Mouse (Mus musculus) ES-E14 (cell line): ENCODE results near the gene Ydjc. TPM values are rescaled to one million over a fixed set of nuclear protein-coding genes. Genes with fewer than 3 reads are reported as not detected.

Experiments
- DNase-seq: peaks from one replicate; pipeline ENCODE4 v3.0.0-alpha.2; 2013; ENCODE audit warnings: low read depth, low spot score
- H3K27ac ChIP-seq: 2 replicates; pipeline ENCODE4 v1.5.1; 2012; ENCODE audit warnings: low read depth, mild to moderate bottlenecking, low read length, moderate library complexity, mixed read lengths; ENCODE audit not compliant: poor library complexity, insufficient read depth, severe bottlenecking
- H3K36me3 ChIP-seq: 2 replicates; pipeline ENCODE4 v1.6.1; 2012; ENCODE audit warnings: mild to moderate bottlenecking, low read length, moderate library complexity, mixed read lengths; ENCODE audit not compliant: control insufficient read depth, poor library complexity, insufficient read depth, severe bottlenecking
- H3K4me1 ChIP-seq, 2 experiments: fragments of 150-350 bp in 1 of 2; sonication (generic) in 1 of 2; 2 replicates each; pipeline ENCODE4 v1.6.1; 2012; ENCODE audit warnings: low read length in 2 of 2, mild to moderate bottlenecking in 1 of 2, mixed read lengths in 1 of 2; ENCODE audit not compliant: control insufficient read depth in 2 of 2, insufficient read depth in 2 of 2, poor library complexity in 1 of 2
- H3K4me3 ChIP-seq, 2 experiments: fragments of 150-350 bp in 1 of 2; sonication (generic) in 1 of 2; 2 replicates each; pipeline ENCODE4 v1.5.1; 2012; ENCODE audit warnings: low read length in 2 of 2, low read depth in 1 of 2, mild to moderate bottlenecking in 1 of 2, mixed read lengths in 1 of 2; ENCODE audit not compliant: insufficient read depth in 1 of 2, poor library complexity in 1 of 2, severe bottlenecking in 1 of 2
- H3K9ac ChIP-seq: 2 replicates; pipeline ENCODE4 v1.6.1; 2012; ENCODE audit warnings: low read depth, mild to moderate bottlenecking, low read length, mixed read lengths; ENCODE audit not compliant: poor library complexity, insufficient read depth, severe bottlenecking
- H3K9me3 ChIP-seq: fragments of 150-350 bp; sonication (generic); 2 replicates; pipeline ENCODE4 v1.6.1; 2012; ENCODE audit warnings: low read depth, mild to moderate bottlenecking, low read length; ENCODE audit not compliant: control insufficient read depth, insufficient read depth
- CHD2 ChIP-seq: IDR thresholded peaks from 2 replicates; pipeline ENCODE4 v1.6.1; 2014; ENCODE audit warnings: mild to moderate bottlenecking, low read depth, low read length, inconsistent platforms
- HCFC1 ChIP-seq: IDR thresholded peaks from 2 replicates; pipeline ENCODE4 v1.6.1; 2012; ENCODE audit warnings: low read length, inconsistent platforms, borderline replicate concordance; ENCODE audit not compliant: insufficient read depth
- MAFK ChIP-seq: IDR thresholded peaks from 2 replicates; pipeline ENCODE4 v1.6.1; 2014; ENCODE audit warnings: mild to moderate bottlenecking, low read depth, low read length, inconsistent platforms; ENCODE audit not compliant: insufficient read depth
- ZC3H11A ChIP-seq: IDR thresholded peaks from 2 replicates; pipeline ENCODE4 v1.6.1; 2012; ENCODE audit warnings: low read depth, mild to moderate bottlenecking, inconsistent platforms, low read length, borderline replicate concordance
- ZNF384 ChIP-seq: IDR thresholded peaks from 2 replicates; pipeline ENCODE4 v1.6.1; 2012; ENCODE audit warnings: low read depth, low read length, inconsistent platforms
- in situ Hi-C, 2 experiments: fragments of 600-800 bp; cut with MboI; formaldehyde crosslinking; loops; one replicate each; pipeline ENCODE4 v1.15.1; 2025; ENCODE audit warnings: low sequenced_read_pairs in 2 of 2, inconsistent platforms in 1 of 2; ENCODE audit not compliant: unreplicated experiment in 2 of 2
- total RNA-seq: library from RNA; depleted of rRNA; stranded (reverse); fragments of 300-350 nt; gene quantifications from 2 replicates; pipeline ENCODE4 v1.2.3, GENCODE M21; 2012

Gene Ydjc
- total RNA-seq, 1 experiment, result 34.0 TPM

DNA sequence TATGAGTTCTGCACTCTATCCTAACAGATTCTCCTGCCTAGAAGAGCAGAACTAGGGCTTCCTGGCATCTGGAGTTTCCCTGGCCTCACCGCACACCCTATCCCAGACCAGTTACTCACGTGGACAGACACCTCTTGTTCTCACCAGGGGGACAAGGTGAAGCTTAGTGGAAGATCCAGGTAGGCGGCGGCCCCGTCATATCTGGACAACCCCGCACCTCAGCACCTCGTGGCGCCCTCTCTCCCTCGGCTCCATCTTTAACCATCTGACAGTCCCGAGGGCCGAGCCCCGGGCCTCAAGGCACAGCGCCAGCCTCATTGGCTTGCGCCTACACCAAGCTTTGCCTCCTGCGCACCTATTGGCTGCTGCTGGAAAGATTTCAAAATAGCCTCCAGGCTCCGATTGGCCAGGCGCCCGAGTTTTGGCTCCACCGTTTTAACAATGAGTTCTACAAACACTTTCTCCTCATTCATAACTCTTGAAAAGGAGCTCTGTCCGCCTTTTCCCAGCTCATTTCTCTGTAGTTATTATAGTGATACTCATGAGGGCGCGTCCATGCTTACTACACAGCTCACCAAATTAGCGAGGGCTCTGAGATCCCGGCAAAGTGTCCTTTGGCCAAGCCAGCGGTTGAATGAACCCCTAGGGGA is 19.4 kb upstream of the Ydjc start, which contains the start of gene 2610318N02Rik:
Gene 2610318N02Rik (minus strand): TSS at position 297 of the 650 bp plus-strand sequence.
- Histone ChIP-seq H3K36me3 (peaks cover 11% of the 10 kb centered on the region), H3K9me3 (no peaks in the 10 kb centered on the region), H3K4me1 (peaks cover 5 to 7% of the 10 kb centered on the region in 2 experiments; a peak in 1 of 4 replicates), H3K27ac (peak within 1 kb of the TSS; percentile 54), H3K4me3 (peak within 1 kb of the TSS; percentile 77 to 88), H3K9ac (peak within 1 kb of the TSS; percentile 91)
- in situ Hi-C loops, result no loop called here
- DNase-seq, result peak; percentile 76
- TF ChIP-seq HCFC1 (no peak), CHD2 (peak; percentile 68; the same call in 1 of the 2 replicates)

GRCm38 (mm10) chr16:17127292-17127691 is 17.1 kb upstream of the Ydjc start:
- peak; percentile 53 for DNase-seq
- H3K9me3 ChIP-seq, result no peaks in the 10 kb centered on the region

DNA sequence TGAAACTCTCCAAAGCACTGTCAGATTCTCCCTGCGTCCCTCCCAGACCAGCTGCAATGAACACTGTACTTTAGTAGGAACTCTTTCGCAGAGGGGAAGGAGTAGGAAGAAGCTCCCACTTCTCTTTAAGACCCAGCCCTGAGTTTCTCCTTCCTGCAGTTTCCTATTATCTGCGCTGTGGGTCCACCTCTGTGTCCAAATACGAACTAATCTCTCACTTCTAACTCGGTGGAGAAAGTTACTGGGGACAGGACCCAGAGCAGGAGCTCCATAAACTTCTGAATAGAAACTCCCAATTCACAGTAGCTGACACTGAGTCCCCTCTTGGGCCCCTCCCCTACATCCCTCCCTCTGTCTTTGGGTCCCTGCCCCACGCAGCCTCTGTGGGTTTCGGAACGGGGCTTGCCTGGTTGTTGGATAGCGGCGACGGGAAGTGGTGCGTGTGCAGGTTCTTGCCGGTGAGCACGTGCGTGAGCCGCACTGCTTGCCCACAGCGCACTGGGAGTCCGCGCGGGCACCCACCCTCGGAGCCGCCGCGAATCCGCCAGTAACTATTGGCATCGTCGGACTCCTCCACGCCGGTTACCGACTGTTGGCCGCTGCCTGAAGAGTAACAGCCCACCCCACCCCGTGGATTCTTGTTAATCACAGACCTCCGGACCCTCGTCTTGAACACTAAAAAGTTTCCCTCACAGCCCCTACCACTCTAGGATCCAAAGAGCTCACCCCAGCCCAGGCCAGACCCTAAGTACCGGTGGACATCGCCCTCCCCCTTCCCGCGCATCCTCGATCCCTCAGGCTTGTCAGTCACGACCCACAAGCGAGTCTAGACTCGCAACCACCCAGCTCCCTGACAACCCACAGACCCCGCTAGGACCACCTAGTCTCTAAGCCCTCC is 13.0 kb upstream of the Ydjc start:
- in situ Hi-C loops, result loop anchor here in 1 of 2 experiments (10.0 kb wide), 1 partner anchor 153 kb away; no protein-coding TSS in a partner anchor
- no peak for DNase-seq

More at GRCm38 (mm10) chr16:17127292-17127691, 17.1 kb upstream of the Ydjc start:
- in situ Hi-C loops, result no loop called here
- peaks cover 9% of the 10 kb centered on the region; the same call in 1 of the 2 replicates for H3K36me3 ChIP-seq
- H3K9ac ChIP-seq, result no peak overlapping the region
- H3K27ac ChIP-seq, result no peak overlapping the region
- no peak overlapping the region for H3K4me3 ChIP-seq
- no peak for TF ChIP-seq MAFK
- no peak for TF ChIP-seq HCFC1
- TF ChIP-seq ZC3H11A, result peak; percentile 35; the same call in 1 of the 2 replicates
- peaks cover 2 to 4% of the 10 kb centered on the region in 2 experiments; a peak in 1 of 4 replicates for H3K4me1 ChIP-seq

GRCm38 (mm10) chr16:17132089-17132905 is 12.1 kb upstream of the Ydjc start, which contains the start of gene Sdf2l1:
TSS of gene Sdf2l1 (minus strand) at chr16:17132383.
- Histone ChIP-seq H3K4me3 (peak within 1 kb of the TSS; percentile 88 to 93), H3K36me3 (peaks cover 4% of the 10 kb centered on the region; the same call in 1 of the 2 replicates), H3K9ac (peak within 1 kb of the TSS; percentile 81), H3K4me1 (no peaks in the 10 kb centered on the region), H3K27ac (no peak within 1 kb of the TSS), H3K9me3 (no peaks in the 10 kb centered on the region)
- no peak for TF ChIP-seq MAFK
- TF ChIP-seq CHD2, result 0 out of 2 replicates have a peak, but pooled peaks have one; percentile 51
- TF ChIP-seq ZNF384, result no peak
- no peak for TF ChIP-seq ZC3H11A
- TF ChIP-seq HCFC1, result peak; percentile 36; the same call in 1 of the 2 replicates
- DNase-seq, result peak; percentile 96
- in situ Hi-C loops, result loop anchor here in 1 of 2 experiments (10.0 kb wide), 1 partner anchor 153 kb away; no protein-coding TSS in a partner anchor

More for the DNA sequence above, 13.0 kb upstream of the Ydjc start:
- TF ChIP-seq ZNF384 (no peak), HCFC1 (no peak), MAFK (no peak), ZC3H11A (no peak), CHD2 (no peak)
- H3K9ac ChIP-seq, result peak overlapping the region; percentile 81
- H3K4me3 ChIP-seq, result peak overlapping the region; percentile 88 to 93
- H3K36me3 ChIP-seq, result peaks cover 4% of the 10 kb centered on the region; the same call in 1 of the 2 replicates
- no peaks in the 10 kb centered on the region for H3K4me1 ChIP-seq
- H3K27ac ChIP-seq, result no peak overlapping the region
- H3K9me3 ChIP-seq, result no peaks in the 10 kb centered on the region
